Mouse (Mus musculus): ENCODE data around the gene Mrps26.
A peak's percentile ranks its signal among the peaks of the same experiment; 100 is the strongest.
"Not testable (repeated sequence)": the region's sequence is repeated elsewhere in the genome, so short reads cannot be mapped to it uniquely, and the experiment has no call there.

The Mrps26 gene

DNA sequence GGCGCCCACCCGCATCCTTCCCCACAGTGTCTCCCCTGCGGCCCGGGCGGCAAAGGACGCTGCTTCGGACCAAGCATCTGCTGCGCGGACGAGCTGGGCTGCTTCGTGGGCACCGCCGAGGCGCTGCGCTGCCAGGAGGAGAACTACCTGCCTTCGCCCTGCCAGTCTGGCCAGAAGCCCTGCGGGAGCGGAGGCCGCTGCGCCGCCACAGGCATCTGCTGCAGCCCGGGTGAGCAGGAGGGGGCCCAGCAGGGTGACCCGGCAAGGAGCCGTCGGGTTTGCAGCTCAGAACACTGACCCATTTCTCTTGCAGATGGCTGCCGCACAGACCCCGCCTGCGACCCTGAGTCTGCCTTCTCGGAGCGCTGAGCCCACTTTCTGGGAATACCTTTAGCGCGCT is 13.0 kb downstream of the Mrps26 start:
- not testable (repeated sequence) for DNase-seq (ENCODE audit: low spot score)

DNA sequence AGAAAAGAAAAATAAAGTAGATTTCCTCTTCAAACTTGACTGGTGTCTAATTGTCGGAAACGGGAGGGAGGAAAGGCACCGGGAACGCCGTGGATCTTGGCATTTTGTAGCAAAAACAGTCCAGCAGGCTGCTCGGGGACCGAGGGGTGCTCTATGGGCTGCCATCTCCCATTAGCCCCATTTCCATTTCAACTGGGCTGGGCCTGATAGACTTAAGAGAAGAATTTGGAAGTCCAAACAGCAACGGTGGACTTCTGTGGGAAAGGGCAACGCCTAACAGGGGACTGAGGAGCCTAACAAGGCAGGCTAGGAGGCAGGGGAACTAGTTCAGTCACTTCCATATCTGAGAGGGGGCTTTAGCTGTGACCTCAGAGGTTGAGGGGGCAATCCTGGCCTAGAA is 13.5 kb downstream of the Mrps26 start:
- no peak for DNase-seq (ENCODE audit: low spot score)

DNA sequence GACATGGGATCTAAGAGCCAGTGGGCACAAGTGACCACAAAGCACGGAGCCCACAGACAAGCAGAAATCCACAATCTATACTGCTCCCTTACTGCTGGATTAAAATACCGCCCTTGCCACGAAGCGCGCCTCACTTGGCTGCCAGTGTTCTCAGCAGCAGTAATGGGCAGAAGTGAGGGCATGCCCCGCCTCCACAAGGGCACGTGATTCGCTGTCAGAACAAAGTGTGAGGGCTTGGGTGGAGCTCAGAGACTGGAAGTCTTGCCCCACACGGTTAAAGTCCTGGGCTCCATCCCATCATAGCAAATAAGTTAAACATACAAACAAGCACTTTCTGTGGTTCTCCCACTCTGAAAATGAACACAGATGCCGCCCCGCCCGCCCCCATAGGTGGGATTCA is 14.1 kb downstream of the Mrps26 start:
- DNase-seq (ENCODE audit: low spot score), result peak; percentile 58

- DNase-seq (ENCODE audit: low spot score), result peak; percentile 38
Observed at GRCm38 (mm10) chr2:130578148-130578547, 14.6 kb downstream of the Mrps26 start.

DNA sequence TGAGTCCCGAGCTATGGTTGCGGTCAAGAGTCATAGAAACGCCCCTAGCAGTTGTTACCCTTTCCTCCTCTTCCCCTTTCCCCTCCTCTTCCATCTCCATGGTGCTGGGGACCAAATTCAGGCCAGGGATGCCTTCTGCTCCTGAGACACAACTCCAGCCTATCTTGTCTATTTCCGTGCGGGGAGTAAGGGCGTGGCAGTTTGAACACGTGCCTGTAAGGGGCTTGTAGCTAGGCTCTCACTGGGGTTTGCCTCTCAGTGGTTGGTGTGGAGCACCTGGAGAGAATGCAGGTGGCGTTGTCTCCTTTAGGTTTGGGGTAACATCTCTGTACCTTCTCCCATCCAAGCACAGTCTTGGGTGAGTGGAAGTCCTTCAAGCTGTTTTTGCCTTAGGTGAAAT is 16.2 kb downstream of the Mrps26 start:
- no peak for DNase-seq (ENCODE audit: low spot score)

DNA sequence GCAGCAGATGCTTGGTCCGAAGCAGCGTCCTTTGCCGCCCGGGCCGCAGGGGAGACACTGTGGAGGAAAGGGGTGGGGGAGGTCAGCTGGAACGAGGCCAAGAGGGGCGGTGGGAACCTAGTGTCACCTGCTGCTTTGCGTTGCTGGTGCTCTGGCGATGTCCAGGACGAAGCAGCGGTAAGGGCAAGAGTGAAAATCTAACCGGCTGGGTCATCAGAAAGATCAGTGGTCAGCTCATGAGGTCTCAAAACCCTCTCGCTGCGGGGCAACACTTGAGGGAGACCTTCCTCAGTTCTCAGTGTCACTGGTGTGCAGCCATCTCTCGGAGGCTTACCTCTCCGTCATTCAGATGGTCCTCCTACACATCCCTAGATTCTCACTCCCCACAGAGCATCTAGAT is 17.7 kb downstream of the Mrps26 start:
- DNase-seq (ENCODE audit: low spot score), result no peak

- no peak for DNase-seq (ENCODE audit: low spot score)
Observed at GRCm38 (mm10) chr2:130582552-130582951, 19.0 kb downstream of the Mrps26 start, which contains the start of gene Avp. Avp (minus strand) TSS chr2:130582554.

GRCm38 (mm10) chr2:130583902-130584560 is 20.5 kb downstream of the Mrps26 start:
- DNase-seq (ENCODE audit: low spot score), result peak; percentile 48

DNA sequence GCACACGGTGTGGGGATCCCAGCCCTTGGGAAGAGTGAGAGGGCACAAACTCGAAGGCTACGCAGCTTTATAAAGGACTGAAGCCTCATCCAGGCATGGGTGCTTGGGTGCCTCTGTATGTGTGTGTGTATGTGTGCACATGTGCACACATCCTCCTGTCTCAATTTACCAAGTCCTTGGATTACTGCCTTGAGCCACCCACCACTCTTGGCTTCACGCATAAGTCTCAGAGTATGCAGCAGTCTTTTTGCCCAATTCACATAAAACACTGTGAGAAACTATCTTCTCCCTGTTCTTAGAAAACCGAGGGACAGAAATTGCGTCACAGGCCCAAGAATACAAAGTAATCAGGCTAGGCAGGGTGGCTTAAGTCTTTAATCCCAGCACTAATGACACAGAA is 22.5 kb downstream of the Mrps26 start:
- DNase-seq (ENCODE audit: low spot score), result no peak

- DNase-seq (ENCODE audit: low spot score), result no peak
Observed at GRCm38 (mm10) chr2:130588373-130588772, 24.8 kb downstream of the Mrps26 start.

- DNase-seq (ENCODE audit: low spot score), result no peak
Observed at GRCm38 (mm10) chr2:130589157-130589556, 25.6 kb downstream of the Mrps26 start.

GRCm38 (mm10) chr2:130589761-130590160 is 26.2 kb downstream of the Mrps26 start:
- no peak for DNase-seq (ENCODE audit: low spot score)

- no peak for DNase-seq (ENCODE audit: low spot score)
Observed at GRCm38 (mm10) chr2:130591016-130591415, 27.5 kb downstream of the Mrps26 start.

- no peak for DNase-seq (ENCODE audit: low spot score)
Observed at GRCm38 (mm10) chr2:130595596-130595995, 32.1 kb downstream of the Mrps26 start.

GRCm38 (mm10) chr2:130597601-130598010 is 34.1 kb downstream of the Mrps26 start:
- DNase-seq (ENCODE audit: low spot score), result peak; percentile 18

DNA sequence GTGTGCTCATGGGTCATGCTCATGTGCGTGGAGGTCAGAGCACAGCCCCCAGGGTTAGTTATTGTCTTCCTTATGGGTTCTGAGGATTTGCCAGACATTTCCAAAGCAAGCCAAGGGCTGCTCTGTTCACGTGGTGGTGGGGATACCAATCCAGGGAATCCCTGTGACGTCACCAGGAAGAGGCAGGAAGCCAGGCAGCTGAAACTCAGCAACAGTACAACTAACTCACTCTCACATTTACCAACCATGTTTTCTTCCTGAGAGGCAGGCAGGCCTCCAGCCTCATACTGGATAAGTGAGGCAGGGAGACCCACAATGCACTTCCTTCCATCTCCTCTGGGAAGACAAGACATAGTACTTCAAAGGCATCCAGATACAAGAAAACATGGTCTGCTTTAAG is 34.9 kb downstream of the Mrps26 start:
- no peak for DNase-seq (ENCODE audit: low spot score)

DNA sequence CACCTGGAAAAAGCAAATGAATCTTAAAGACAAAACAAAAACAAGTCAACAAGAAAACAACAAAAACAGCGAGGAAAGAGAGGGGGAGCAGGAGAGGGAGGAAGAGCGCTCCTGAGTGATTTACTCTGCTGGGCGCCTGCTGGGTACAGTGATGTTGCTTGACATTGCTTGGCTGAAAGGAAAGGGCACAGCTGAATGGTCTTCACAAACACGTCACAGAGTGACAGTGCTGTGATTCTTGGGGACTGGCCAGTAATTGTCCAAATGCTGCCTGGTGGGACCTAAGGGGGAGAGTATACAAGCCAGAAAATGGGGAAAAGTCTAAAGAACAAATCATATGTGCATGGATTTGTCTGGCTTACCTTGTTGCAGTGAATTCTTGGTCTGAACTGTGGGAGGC is 38.7 kb downstream of the Mrps26 start:
- peak; percentile 25 for DNase-seq (ENCODE audit: low spot score)

- peak; percentile 16 for DNase-seq (ENCODE audit: low spot score)
Observed at GRCm38 (mm10) chr2:130613091-130613490, 49.5 kb downstream of the Mrps26 start.

All from lung, postnatal 25 days (tissue).